Comparison of ENCODE assay signal across 20 mouse cellular contexts in the genomic region with DNA sequence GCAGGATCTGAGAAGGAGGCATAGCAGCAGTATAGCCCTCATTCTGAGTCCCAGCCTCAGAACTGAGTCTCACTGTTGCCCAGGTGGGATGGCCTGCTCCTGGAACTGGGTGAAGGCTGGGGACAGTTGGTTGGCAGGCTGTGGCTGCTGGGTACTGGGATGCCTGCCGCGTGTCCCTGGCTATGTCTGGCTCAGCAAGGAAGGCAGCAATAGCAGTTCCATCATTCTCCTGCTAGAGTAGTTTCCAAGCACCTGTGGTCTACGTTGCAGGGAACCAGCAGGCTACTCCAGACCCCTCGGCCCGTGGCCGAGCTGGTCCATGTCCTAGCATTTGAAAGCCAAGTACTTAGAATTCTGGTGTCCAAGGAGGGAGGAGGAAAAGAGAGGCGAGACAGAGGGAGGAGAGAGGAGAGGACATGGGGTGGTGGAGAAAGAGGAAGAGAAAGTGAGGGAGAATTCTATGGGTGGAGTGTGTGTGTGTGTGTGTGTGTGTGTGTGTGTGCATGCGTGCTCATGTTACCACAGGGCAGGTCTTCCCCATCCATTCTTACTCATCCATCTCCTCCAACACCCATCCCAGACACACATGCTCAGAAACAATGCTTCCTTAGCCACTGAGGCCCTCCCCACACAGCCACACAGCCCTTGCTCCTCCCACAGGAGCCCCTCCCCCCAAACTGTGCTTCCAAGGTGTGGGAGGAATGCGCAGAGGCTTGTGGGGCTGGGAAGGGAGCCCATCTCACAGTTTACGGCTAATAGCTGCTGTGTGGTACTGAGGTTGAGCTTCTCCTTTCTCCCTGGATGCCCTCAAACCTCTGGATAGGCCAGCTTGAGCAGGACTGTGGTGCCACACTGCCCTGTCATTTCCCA. TPM values are rescaled to one million over a fixed set of nuclear protein-coding genes. Genes with fewer than 3 reads are reported as not detected.
DNase-seq lines count a peak whose midpoint lies in the region; ATAC-seq and TF ChIP-seq lines count a peak whose summit lies in the region.
"Had no signal": no experiment of that assay in that cellular context is flagged by ENCODE, and none has a peak within 500 bp of the region (broad histone marks: within the 10 kb centered on the region; RNA-seq: fewer than 3 reads in every experiment).

No protein-coding gene starts in this region.

- no peaks in the 10 kb centered on the region for H3K4me1 ChIP-seq in ES-E14 (ENCODE audit: control insufficient read depth in 2 of 2, insufficient read depth in 2 of 2, low read length in 2 of 2, poor library complexity in 1 of 2)
- H3K4me1 ChIP-seq in limb, embryonic 11.5 days (ENCODE audit: control insufficient read depth, insufficient read depth, low read length): no peaks in the 10 kb centered on the region
- no peaks in the 10 kb centered on the region for H3K4me1 ChIP-seq in hindbrain, embryonic 16.5 days (ENCODE audit: control insufficient read depth, insufficient read depth, low read depth, low read length)
- H3K4me1 ChIP-seq: forebrain, embryonic 15.5 days; intestine, embryonic 15.5 days had no signal

- DNase-seq in kidney, postnatal 4 days: peak; percentile 12 to 35
- DNase-seq in kidney, adult 8-10 months: no peak
- DNase-seq in A20 (ENCODE audit: low read depth, low spot score) (peak; percentile 74), ES-E14 (ENCODE audit: low read depth, low spot score) (peak; percentile 4)
- DNase-seq in limb, embryonic 11.5 days (ENCODE audit: low spot score): peak; percentile 34
- no peak for DNase-seq in left cerebral cortex, adult 8-10 months (ENCODE audit: low spot score in 2 of 2)
- DNase-seq: adrenal gland, adult 2 months; gastrocnemius, postnatal 10 days; kidney, postnatal 36 days; right cerebral cortex, adult 18-20 months had no signal

- in situ Hi-C loops in ES-E14 (cut with MboI; ENCODE audit: low sequenced_read_pairs in 2 of 2, unreplicated experiment in 2 of 2): no loop called here

- ATAC-seq in limb, embryonic 11.5 days (ENCODE audit: insufficient number of reproducible peaks, low FRiP score, low TSS enrichment, low read depth): no peak
- ATAC-seq in hindbrain, embryonic 16.5 days: no peak
- no peak for ATAC-seq in inflammation-experienced regulatory T-cells, adult 6 months
- ATAC-seq: CD4-positive, CD25-positive, alpha-beta regulatory T cell, adult 4 months; forebrain, embryonic 15.5 days; intestine, embryonic 15.5 days; midbrain, embryonic 16.5 days; Patski had no signal

- no peaks in the 10 kb centered on the region for H3K36me3 ChIP-seq in ES-E14 (ENCODE audit: control insufficient read depth, insufficient read depth, low read length, poor library complexity, severe bottlenecking)
- no peaks in the 10 kb centered on the region for H3K36me3 ChIP-seq in limb, embryonic 11.5 days (ENCODE audit: control insufficient read depth, insufficient read depth, low read length)
- H3K36me3 ChIP-seq in hindbrain, embryonic 16.5 days (ENCODE audit: control insufficient read depth, insufficient read depth, low read length): no peaks in the 10 kb centered on the region
- H3K36me3 ChIP-seq: forebrain, embryonic 15.5 days; intestine, embryonic 15.5 days; neural tube, embryonic 15.5 days had no signal

- H3K27me3 ChIP-seq in limb, embryonic 11.5 days (ENCODE audit: control insufficient read depth, insufficient read depth, low read length): no peaks in the 10 kb centered on the region
- no peaks in the 10 kb centered on the region for H3K27me3 ChIP-seq in hindbrain, embryonic 16.5 days (replicated peaks; ENCODE audit: control insufficient read depth, insufficient read depth, low read length)
- H3K27me3 ChIP-seq: forebrain, embryonic 15.5 days; intestine, embryonic 15.5 days; neural tube, embryonic 15.5 days; Patski had no signal

- H3K4me3 ChIP-seq in ES-E14 (ENCODE audit: insufficient read depth in 1 of 2, low read depth in 1 of 2, low read length in 2 of 2, poor library complexity in 1 of 2, severe bottlenecking in 1 of 2): no peak overlapping the region
- H3K4me3 ChIP-seq in limb, embryonic 11.5 days (ENCODE audit: low read depth, low read length): no peak overlapping the region
- H3K4me3 ChIP-seq in hindbrain, embryonic 16.5 days (ENCODE audit: low read length): no peak overlapping the region
- H3K4me3 ChIP-seq: forebrain, embryonic 15.5 days; intestine, embryonic 15.5 days; neural tube, embryonic 15.5 days had no signal

- H3K9me3 ChIP-seq in ES-E14 (ENCODE audit: control insufficient read depth, insufficient read depth, low read depth, low read length): no peaks in the 10 kb centered on the region
- H3K9me3 ChIP-seq in limb, embryonic 11.5 days (ENCODE audit: control insufficient read depth, low read length): no peaks in the 10 kb centered on the region
- H3K9me3 ChIP-seq in hindbrain, embryonic 16.5 days (ENCODE audit: control insufficient read depth, low read length): no peaks in the 10 kb centered on the region
- H3K9me3 ChIP-seq: forebrain, embryonic 15.5 days; intestine, embryonic 15.5 days; neural tube, embryonic 15.5 days had no signal

- H3K9ac ChIP-seq in ES-E14 (ENCODE audit: insufficient read depth, low read depth, low read length, poor library complexity, severe bottlenecking): no peak overlapping the region
- H3K9ac ChIP-seq in limb, embryonic 11.5 days (ENCODE audit: low read length): no peak overlapping the region
- no peak overlapping the region for H3K9ac ChIP-seq in hindbrain, embryonic 16.5 days (ENCODE audit: low read depth, low read length)
- H3K9ac ChIP-seq: forebrain, embryonic 15.5 days; intestine, embryonic 15.5 days; neural tube, embryonic 15.5 days had no signal

- WGBS in limb, embryonic 11.5 days: 80% methylated on average over 10 of the region's 10 CpGs
- WGBS in hindbrain, embryonic 16.5 days: 76% methylated on average over 10 of the region's 10 CpGs

- H3K27ac ChIP-seq in ES-E14 (ENCODE audit: insufficient read depth, low read depth, low read length, poor library complexity, severe bottlenecking): no peak overlapping the region
- H3K27ac ChIP-seq in limb, embryonic 11.5 days (replicated peaks; ENCODE audit: low read depth, low read length): no peak overlapping the region
- H3K27ac ChIP-seq in hindbrain, embryonic 16.5 days (ENCODE audit: low read depth, low read length): no peak overlapping the region
- H3K27ac ChIP-seq: forebrain, embryonic 15.5 days; intestine, embryonic 15.5 days; macrophage; neural tube, embryonic 15.5 days had no signal

- H3K4me2 ChIP-seq in limb, embryonic 11.5 days (ENCODE audit: low read depth, severe bottlenecking): no peak overlapping the region
- H3K4me2 ChIP-seq in hindbrain, embryonic 16.5 days (ENCODE audit: low read length): no peak overlapping the region
- H3K4me2 ChIP-seq: forebrain, embryonic 15.5 days; heart, embryonic 11.5 days; intestine, embryonic 15.5 days; neural tube, embryonic 15.5 days had no signal

TF ChIP-seq in ES-E14, 5 proteins besides CTCF, POLR2A, EP300 and RAD21:
- TF ChIP-seq ZNF384 (IDR thresholded peaks at IDR 0.05; ENCODE audit: low read depth, low read length): no peak

RNA-seq across cellular contexts. Expression of a gene that starts 55.3 kb away (rescaled TPM):
- total RNA-seq in ES-E14 (2012; rRNA removed): 24.1 and 42.1 TPM in 2 replicates
- 24.2 and 31.7 TPM in 2 replicates for polyA plus RNA-seq in limb, embryonic 11.5 days (2014; fragmentation: Nextera tagmentation; extraction: Ambion mirVana)
- 26.9 and 27.6 TPM in 2 replicates for polyA plus RNA-seq in hindbrain, embryonic 16.5 days (2015; fragmentation: Nextera tagmentation; extraction: Ambion mirVana)
- 10 to 100 TPM; 42.9 to 75.8 (median 72.7) TPM for polyA plus RNA-seq in inflammation-experienced regulatory T-cells, adult 6 months (2017; shearing (Covaris generic))
- 10 to 100 TPM; 81.5 to 98.0 (median 88.2) TPM for total RNA-seq in left cerebral cortex, adult 8-10 months (2022)

Comparison
In these comparisons a context has a peak if more than half of its experiments do, and no peak if none do; other contexts are left out.
1. DNase-seq: peak in kidney, postnatal 4 days (2 of 2), A20 (single experiment), ES-E14 (single experiment) and limb, embryonic 11.5 days (single experiment); none in kidney, adult 8-10 months (0 of 2) and left cerebral cortex, adult 8-10 months (0 of 2).